Mouse (Mus musculus) spleen, adult 2 months (tissue): ENCODE measurements around the gene Prr29.

ENCODE experiments used
- CTCF ChIP-seq: fragments of 200-500 bp; IDR thresholded peaks from 2 replicates; pipeline ENCODE4 v1.5.1; 2011; ENCODE audit warnings: mild to moderate bottlenecking, inconsistent platforms; ENCODE audit not compliant: insufficient read depth, insufficient read length, insufficient replicate concordance; ENCODE audit errors: extremely low read depth
- POLR2A ChIP-seq: fragments of 200-500 bp; IDR thresholded peaks from 2 replicates; pipeline ENCODE4 v1.6.1; 2011; ENCODE audit warnings: low read depth, low read length, inconsistent platforms

- TF ChIP-seq POLR2A (no peak), CTCF (no peak)
Measured at GRCm38 (mm10) chr11:106412641-106413360, 47.5 kb downstream of the Prr29 start.
